Mouse (Mus musculus): ENCODE data around the gene Zfp277.

The Zfp277 gene

GRCm38 (mm10) chr12:40446450-40447381, 1.0 kb upstream of the Zfp277 start:
- in situ Hi-C loops (cut with MboI; ENCODE audit: low sequenced_read_pairs) = no loop called here

- in situ Hi-C loops (cut with MboI; ENCODE audit: low sequenced_read_pairs) = no loop called here
Measured at GRCm38 (mm10) chr12:40445206-40445605, 496 bp downstream of the Zfp277 start.

DNA sequence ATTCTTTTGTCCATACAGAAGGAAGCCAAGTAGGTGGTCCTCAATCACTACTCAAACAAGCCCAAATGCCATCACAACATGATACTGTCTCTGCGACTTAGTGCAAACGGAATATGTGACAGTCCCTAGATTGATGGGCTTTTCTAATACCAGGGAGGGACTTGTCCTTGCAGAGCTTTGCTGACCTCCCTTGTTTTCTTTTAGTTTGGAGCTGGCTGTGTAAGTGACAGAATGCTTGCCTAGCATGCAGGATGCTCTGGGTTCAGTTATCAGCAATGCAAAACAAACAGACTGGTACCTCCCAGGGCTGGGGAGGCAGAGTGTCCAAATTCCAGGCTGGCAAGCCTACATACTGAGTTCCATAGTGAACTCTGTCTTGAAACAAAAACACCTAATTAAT, 7.7 kb downstream of the Zfp277 start:
- in situ Hi-C loops (cut with MboI; ENCODE audit: low sequenced_read_pairs) = no loop called here

GRCm38 (mm10) chr12:40434101-40434500, 11.6 kb downstream of the Zfp277 start:
- in situ Hi-C loops (cut with MboI; ENCODE audit: low sequenced_read_pairs) = no loop called here

GRCm38 (mm10) chr12:40431075-40431474, 14.6 kb downstream of the Zfp277 start:
- in situ Hi-C loops (cut with MboI; ENCODE audit: low sequenced_read_pairs) = no loop called here

GRCm38 (mm10) chr12:40429976-40430375, 15.7 kb downstream of the Zfp277 start:
- in situ Hi-C loops (cut with MboI; ENCODE audit: low sequenced_read_pairs) = no loop called here

- in situ Hi-C loops (cut with MboI; ENCODE audit: low sequenced_read_pairs) = no loop called here
Measured at GRCm38 (mm10) chr12:40427606-40428005, 18.1 kb downstream of the Zfp277 start.

DNA sequence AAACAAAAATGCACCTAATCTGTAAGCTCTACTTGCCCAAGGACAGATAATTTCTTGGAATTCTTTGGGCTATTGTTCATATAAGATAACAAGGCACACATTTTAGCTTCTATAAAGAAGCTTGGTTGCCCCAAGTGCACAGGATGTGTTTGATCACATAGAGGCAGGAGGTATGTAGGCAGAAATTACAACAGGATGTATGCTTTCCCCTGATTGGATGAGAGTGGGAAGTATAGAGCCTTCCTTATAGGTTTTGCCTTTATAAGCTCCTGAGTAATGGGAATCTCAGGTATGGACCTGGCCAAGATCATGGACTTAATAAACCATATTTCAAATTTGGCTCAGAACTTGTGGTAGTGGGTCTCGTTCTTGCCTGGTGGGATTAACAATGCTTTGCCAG, 20.7 kb downstream of the Zfp277 start:
- in situ Hi-C loops (cut with MboI; ENCODE audit: low sequenced_read_pairs) = no loop called here

DNA sequence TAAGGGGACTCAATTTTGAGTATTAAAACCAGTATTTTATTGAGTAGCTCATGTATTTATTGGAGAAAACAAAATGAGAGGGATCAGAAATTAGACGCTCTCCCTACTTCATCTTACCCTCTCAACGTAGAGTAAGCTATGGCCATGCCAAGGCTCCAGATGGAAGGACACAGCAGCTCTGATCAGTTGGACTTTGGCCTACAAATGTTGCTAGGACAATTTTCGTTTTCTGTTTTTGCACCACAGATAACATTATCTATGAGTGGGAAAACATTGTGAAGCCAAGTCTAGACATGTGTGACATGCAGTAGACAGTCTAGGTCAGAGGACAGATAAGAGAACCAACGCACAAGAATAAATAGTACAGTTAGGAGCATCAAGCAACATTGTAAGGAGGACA, 28.4 kb downstream of the Zfp277 start:
- in situ Hi-C loops (cut with MboI; ENCODE audit: low sequenced_read_pairs) = no loop called here

DNA sequence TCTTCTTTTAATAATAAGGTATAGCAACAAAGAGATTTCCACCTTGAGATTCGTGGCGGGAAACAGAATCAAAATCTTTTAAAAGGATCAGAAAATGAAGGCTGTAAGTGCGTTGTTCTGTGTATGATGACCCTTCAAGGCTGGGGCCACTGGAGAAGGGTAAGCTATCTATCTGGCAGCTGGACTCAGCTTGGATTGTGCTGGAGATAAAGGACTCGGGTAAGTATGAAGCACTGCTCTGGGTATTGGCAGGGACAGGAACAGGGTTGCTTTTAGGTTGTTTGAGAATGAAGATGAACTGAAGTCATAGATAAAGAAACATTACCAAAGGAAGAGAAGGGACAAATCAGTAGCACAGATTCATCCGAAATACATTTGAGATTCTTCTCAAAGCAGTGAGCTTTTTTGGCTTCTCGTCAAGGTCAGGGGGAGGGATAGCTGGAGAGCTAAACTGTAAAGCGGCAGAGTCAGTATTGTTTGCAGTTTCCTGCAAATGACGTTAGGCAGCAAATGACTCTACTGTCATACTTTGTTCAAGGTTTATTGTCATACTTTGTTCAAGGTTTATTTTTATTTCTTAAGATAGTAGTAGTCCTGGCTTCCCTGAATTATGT, 30.3 kb downstream of the Zfp277 start:
- in situ Hi-C loops (cut with MboI; ENCODE audit: low sequenced_read_pairs) = no loop called here

- in situ Hi-C loops (cut with MboI; ENCODE audit: low sequenced_read_pairs) = no loop called here
Measured at GRCm38 (mm10) chr12:40414682-40415311, 30.9 kb downstream of the Zfp277 start.

DNA sequence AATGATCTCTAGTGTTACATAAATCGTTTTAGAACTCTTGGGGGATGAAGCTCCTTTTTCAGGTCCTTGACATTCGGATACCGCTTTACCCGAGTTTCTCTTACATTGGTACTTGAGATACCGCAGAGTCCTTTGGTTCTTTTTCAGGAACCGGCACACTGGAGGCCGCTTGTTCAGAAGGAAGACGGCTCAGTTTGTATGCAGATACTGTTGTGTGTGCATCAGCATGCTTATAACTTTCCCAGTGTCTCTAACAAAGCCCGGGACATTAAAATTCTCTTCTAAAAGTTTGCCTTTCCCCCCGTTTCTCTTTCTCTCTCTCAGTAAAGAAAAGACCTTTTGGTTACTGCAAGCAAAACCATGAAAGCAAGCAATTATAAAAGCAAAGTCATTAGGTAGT, 45.9 kb downstream of the Zfp277 start:
- in situ Hi-C loops (cut with MboI; ENCODE audit: low sequenced_read_pairs) = no loop called here

DNA sequence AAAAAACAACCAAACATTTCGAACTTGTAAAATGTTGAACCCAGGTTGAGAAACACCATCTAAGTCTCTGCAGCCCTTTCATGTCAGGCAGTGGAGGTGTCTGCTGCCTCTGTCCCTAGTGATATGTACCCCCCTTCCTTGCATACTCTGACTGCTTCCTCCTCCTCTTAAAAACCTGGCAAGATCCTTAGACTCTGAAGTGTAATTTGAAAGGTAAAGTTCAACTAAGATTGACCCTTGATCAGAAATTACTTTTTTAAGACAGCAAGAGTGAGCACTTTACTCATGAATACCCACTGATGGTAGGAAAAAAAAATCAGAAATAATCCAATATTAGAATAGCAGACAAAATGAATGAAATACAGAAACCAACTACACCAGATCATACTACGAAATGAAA, 46.3 kb downstream of the Zfp277 start:
- in situ Hi-C loops (cut with MboI; ENCODE audit: low sequenced_read_pairs) = no loop called here

- in situ Hi-C loops (cut with MboI; ENCODE audit: low sequenced_read_pairs) = no loop called here
Measured at GRCm38 (mm10) chr12:40398916-40399315, 46.8 kb downstream of the Zfp277 start.

- in situ Hi-C loops (cut with MboI; ENCODE audit: low sequenced_read_pairs) = no loop called here
Measured at GRCm38 (mm10) chr12:40392869-40393268, 52.8 kb downstream of the Zfp277 start.

DNA sequence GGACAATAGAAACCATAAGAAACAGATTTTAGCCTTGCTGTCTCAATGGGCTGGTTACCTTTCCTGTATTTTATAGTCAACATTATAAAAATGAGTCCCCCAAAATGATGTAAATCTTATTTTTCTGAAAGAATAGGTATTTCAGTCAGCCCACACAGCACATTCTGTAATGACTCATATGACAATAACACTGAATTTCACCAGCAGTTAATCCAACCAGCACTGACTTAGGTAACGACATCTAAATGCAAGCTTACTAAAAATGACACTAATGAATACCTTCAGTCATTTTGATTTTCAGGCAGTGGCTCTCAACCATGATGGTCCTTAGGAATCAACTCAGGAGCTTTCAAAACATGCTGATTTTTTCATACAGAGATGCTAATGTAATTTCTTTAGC, 54.4 kb downstream of the Zfp277 start:
- in situ Hi-C loops (cut with MboI; ENCODE audit: low sequenced_read_pairs) = no loop called here

DNA sequence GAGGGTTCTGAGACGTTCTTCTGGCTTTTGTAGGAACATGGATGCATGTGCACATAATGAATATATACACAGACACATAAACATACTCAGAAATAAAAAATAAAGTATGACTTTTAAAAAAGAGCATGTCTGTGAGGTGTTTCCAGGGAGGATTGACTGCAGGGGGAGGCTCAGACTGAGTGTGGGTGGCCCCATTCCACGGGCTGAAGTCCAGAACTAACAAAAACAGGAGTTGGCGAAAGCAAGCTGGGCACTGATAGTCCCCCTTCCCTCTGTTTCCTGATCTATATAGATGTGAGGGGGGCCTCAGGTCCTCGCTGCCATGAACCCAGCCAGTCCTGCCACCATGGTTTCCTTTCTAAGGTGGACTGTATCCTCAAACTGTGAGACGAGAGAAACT, 57.9 kb downstream of the Zfp277 start:
- in situ Hi-C loops (cut with MboI; ENCODE audit: low sequenced_read_pairs) = no loop called here

DNA sequence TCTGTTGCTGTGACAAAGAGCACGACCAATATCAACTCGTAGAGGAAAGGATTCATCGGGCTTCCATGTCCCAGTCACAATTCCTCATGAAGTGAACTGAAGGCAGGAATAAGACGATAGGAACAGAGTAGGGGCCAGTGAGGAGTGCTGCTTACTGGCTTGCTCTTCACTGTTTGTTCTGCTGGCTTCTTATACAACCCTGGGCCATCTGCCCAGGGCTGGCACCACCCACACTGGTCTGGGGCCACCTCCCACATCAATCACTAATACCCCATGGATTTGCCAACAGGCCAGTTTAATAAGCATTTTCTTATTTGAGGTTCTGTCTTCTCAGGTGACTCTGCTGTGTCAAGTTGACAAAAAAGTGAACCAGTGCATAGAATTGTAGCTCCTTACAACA, 60.4 kb downstream of the Zfp277 start:
- in situ Hi-C loops (cut with MboI; ENCODE audit: low sequenced_read_pairs) = no loop called here

- in situ Hi-C loops (cut with MboI; ENCODE audit: low sequenced_read_pairs) = no loop called here
Measured at GRCm38 (mm10) chr12:40383718-40384117, 62.0 kb downstream of the Zfp277 start.

DNA sequence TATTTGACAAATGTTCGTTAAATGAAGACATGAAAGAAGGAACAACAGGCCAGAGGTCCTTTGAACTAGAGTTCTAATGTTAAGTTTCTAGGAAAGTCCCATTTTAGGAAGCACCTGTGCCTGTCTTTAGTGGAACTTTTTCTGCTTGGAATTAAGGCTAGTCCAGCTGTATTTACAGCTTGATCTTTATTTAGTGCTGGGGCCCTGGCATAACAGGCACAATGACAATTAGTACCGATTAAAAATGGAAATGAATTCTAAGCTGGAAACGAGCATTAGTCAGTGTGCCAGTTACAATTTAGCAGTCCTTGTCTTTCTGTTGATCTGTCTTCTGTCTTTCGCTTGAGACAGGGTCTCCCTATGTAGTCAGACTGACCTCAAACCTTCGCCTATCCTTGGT, 63.2 kb downstream of the Zfp277 start:
- in situ Hi-C loops (cut with MboI; ENCODE audit: low sequenced_read_pairs) = no loop called here

GRCm38 (mm10) chr12:40381824-40382223, 63.9 kb downstream of the Zfp277 start:
- in situ Hi-C loops (cut with MboI; ENCODE audit: low sequenced_read_pairs) = no loop called here

Data from CH12F3 (cell line).